In the genomic region with DNA sequence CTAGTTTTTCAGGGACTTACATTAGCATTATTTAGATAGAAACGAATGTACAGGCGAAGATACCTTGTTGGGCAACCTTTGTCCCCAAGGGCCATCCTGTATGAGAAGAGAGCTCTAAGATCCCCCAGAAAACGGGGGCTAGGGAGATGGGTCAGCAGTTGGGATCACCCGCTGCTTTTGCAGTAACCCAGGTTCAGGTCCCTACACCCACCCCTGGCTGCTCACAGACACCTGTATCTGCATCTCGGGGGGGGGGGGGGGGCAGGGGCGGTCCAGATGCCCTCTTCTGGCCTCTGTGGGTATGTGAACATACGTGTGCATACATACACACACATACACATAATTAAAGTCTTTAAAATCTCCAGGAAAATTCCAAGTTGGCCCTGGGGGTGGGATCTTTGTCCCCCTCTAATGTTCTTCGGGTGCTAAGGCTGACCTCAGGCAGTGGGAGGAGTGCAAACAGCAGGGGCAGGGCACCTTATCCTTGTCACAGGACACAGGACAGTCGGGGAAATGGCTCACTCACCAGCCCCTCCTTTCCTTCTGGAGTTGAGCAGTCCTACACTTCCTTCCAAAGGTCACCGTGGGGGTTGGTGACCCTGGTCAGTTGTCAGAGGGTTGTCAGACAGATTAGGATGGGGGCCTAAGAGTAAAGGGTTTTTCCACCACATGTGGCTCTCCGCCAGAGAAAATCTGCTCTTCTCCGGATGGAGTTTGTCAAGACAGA, we compare ENCODE assay signal across 8 mouse cellular contexts. TPM values are rescaled to one million over a fixed set of nuclear protein-coding genes. Genes with fewer than 3 reads are reported as not detected.
DNase-seq lines count a peak whose midpoint lies in the region; ATAC-seq lines count a peak whose summit lies in the region.

No protein-coding gene starts in this region.

- peak; percentile 40 for ATAC-seq in CD4-positive, CD25-positive, alpha-beta regulatory T cell, adult 4 months
- 0 out of 2 replicates have a peak, but pooled peaks have one; percentile 24 for ATAC-seq in forebrain, embryonic 13.5 days
- no peak for ATAC-seq in hindbrain, embryonic 14.5 days (ENCODE audit: low FRiP score)
- ATAC-seq in midbrain, embryonic 15.5 days (replicated peaks) = no peak

- 24% methylated on average over 12 of the region's 12 CpGs for WGBS in forebrain, embryonic 13.5 days
- WGBS in hindbrain, embryonic 14.5 days = 16% methylated on average over 12 of the region's 12 CpGs
- 17% methylated on average over 12 of the region's 12 CpGs for whole genome bisulfite sequencing in midbrain, embryonic 15.5 days

- H3K4me2 ChIP-seq in forebrain, embryonic 13.5 days = peak overlapping the region; percentile 60
- peak overlapping the region; percentile 51 for H3K4me2 ChIP-seq in hindbrain, embryonic 14.5 days (replicated peaks)
- peak overlapping the region; percentile 52 for H3K4me2 ChIP-seq in midbrain, embryonic 15.5 days

- no peak overlapping the region for H3K27ac ChIP-seq in forebrain, embryonic 13.5 days
- H3K27ac ChIP-seq in hindbrain, embryonic 14.5 days = no peak overlapping the region
- no peak overlapping the region for H3K27ac ChIP-seq in midbrain, embryonic 15.5 days

- peak overlapping the region; percentile 38; the same call in 1 of the 2 replicates for H3K4me3 ChIP-seq in forebrain, embryonic 13.5 days
- H3K4me3 ChIP-seq in hindbrain, embryonic 14.5 days (replicated peaks; ENCODE audit: low read length) = 0 out of 2 replicates have a peak overlapping the region, but pooled peaks have one; percentile 30
- H3K4me3 ChIP-seq in midbrain, embryonic 15.5 days = no peak overlapping the region

- peaks cover 14% of the 10 kb centered on the region for H3K4me1 ChIP-seq in forebrain, embryonic 13.5 days
- H3K4me1 ChIP-seq in hindbrain, embryonic 14.5 days (replicated peaks; ENCODE audit: control insufficient read depth, insufficient read depth, low read length) = 0 out of 2 replicates have a peak, but pooled peaks cover 5% of the 10 kb centered on the region
- peaks cover 10% of the 10 kb centered on the region for H3K4me1 ChIP-seq in midbrain, embryonic 15.5 days

- no peaks in the 10 kb centered on the region for H3K36me3 ChIP-seq in forebrain, embryonic 13.5 days (ENCODE audit: poor library complexity, severe bottlenecking)
- no peaks in the 10 kb centered on the region for H3K36me3 ChIP-seq in hindbrain, embryonic 14.5 days (replicated peaks; ENCODE audit: control insufficient read depth, insufficient read depth)
- no peaks in the 10 kb centered on the region for H3K36me3 ChIP-seq in midbrain, embryonic 15.5 days (replicated peaks)

- H3K9ac ChIP-seq in forebrain, embryonic 13.5 days = no peak overlapping the region
- no peak overlapping the region for H3K9ac ChIP-seq in hindbrain, embryonic 14.5 days
- no peak overlapping the region for H3K9ac ChIP-seq in midbrain, embryonic 15.5 days

- peaks cover 14% of the 10 kb centered on the region; the same call in 1 of the 2 replicates for H3K27me3 ChIP-seq in forebrain, embryonic 13.5 days
- peaks cover 18% of the 10 kb centered on the region for H3K27me3 ChIP-seq in hindbrain, embryonic 14.5 days (ENCODE audit: control insufficient read depth, insufficient read depth, low read length)
- H3K27me3 ChIP-seq in midbrain, embryonic 15.5 days (replicated peaks) = peaks cover 15% of the 10 kb centered on the region

- no peaks in the 10 kb centered on the region for H3K9me3 ChIP-seq in forebrain, embryonic 13.5 days (replicated peaks)
- no peaks in the 10 kb centered on the region for H3K9me3 ChIP-seq in hindbrain, embryonic 14.5 days (ENCODE audit: control insufficient read depth, low read length)
- H3K9me3 ChIP-seq in midbrain, embryonic 15.5 days = no peaks in the 10 kb centered on the region

- peak; percentile 84 for DNase-seq in adrenal gland, postnatal 14 days
- no peak for DNase-seq in hindbrain, embryonic 14.5 days (ENCODE audit: low spot score)
- peak; percentile 84 for DNase-seq in liver
- DNase-seq in right cerebral cortex, postnatal 36 days (ENCODE audit: low spot score in 2 of 2) = no peak
- no peak for DNase-seq in cerebellum, adult 9-10 months

RNA-seq across cellular contexts. Expression of gene Vamp8, which starts 0.5 kb away (rescaled TPM):
- 100 to 1,000 TPM; 326 to 346 TPM for polyA plus RNA-seq in CD4-positive, CD25-positive, alpha-beta regulatory T cell, adult 4 months (2017; shearing (Covaris generic))
- 104 and 113 TPM in 2 replicates for total RNA-seq in adrenal gland, postnatal 14 days (2021)
- polyA plus RNA-seq in forebrain, embryonic 13.5 days (2015; fragmentation: Nextera tagmentation; extraction: Ambion mirVana) = 16.8 and 21.3 TPM in 2 replicates
- 21.9 and 28.8 TPM in 2 replicates for polyA plus RNA-seq in hindbrain, embryonic 14.5 days (2014; fragmentation: Nextera tagmentation; extraction: Ambion mirVana)
- 22.2 and 28.1 TPM in 2 replicates for polyA plus RNA-seq in midbrain, embryonic 15.5 days (2015; fragmentation: Nextera tagmentation; extraction: Ambion mirVana)

RNA-seq across cellular contexts. Expression of gene Vamp5, which starts 10.7 kb away (rescaled TPM):
- polyA plus RNA-seq in CD4-positive, CD25-positive, alpha-beta regulatory T cell, adult 4 months (2017; shearing (Covaris generic)) = 10 to 100 TPM; 66.7 to 70.3 TPM
- 33.9 and 40.5 TPM in 2 replicates for total RNA-seq in adrenal gland, postnatal 14 days (2021)
- polyA plus RNA-seq in forebrain, embryonic 13.5 days (2015; fragmentation: Nextera tagmentation; extraction: Ambion mirVana) = 7.0 and 10.1 TPM in 2 replicates
- polyA plus RNA-seq in hindbrain, embryonic 14.5 days (2014; fragmentation: Nextera tagmentation; extraction: Ambion mirVana) = 21.8 and 23.6 TPM in 2 replicates
- polyA plus RNA-seq in midbrain, embryonic 15.5 days (2015; fragmentation: Nextera tagmentation; extraction: Ambion mirVana) = 20.2 and 24.2 TPM in 2 replicates

RNA-seq across cellular contexts. Expression of gene Ggcx, which starts 23.1 kb away (rescaled TPM):
- polyA plus RNA-seq in CD4-positive, CD25-positive, alpha-beta regulatory T cell, adult 4 months (2017; shearing (Covaris generic)) = 10 to 100 TPM in 1 of 2 experiments, 1 to 10 TPM in 1; 5.6 to 11.6 TPM
- 38.0 and 50.4 TPM in 2 replicates for total RNA-seq in adrenal gland, postnatal 14 days (2021)
- 12.7 and 13.8 TPM in 2 replicates for polyA plus RNA-seq in forebrain, embryonic 13.5 days (2015; fragmentation: Nextera tagmentation; extraction: Ambion mirVana)
- 7.4 and 10.9 TPM in 2 replicates for polyA plus RNA-seq in hindbrain, embryonic 14.5 days (2014; fragmentation: Nextera tagmentation; extraction: Ambion mirVana)
- 16.9 and 19.0 TPM in 2 replicates for polyA plus RNA-seq in midbrain, embryonic 15.5 days (2015; fragmentation: Nextera tagmentation; extraction: Ambion mirVana)

RNA-seq across cellular contexts. Expression of gene Rnf181, which starts 24.2 kb away (rescaled TPM):
- 100 to 1,000 TPM; 141 to 148 TPM for polyA plus RNA-seq in CD4-positive, CD25-positive, alpha-beta regulatory T cell, adult 4 months (2017; shearing (Covaris generic))
- total RNA-seq in adrenal gland, postnatal 14 days (2021) = 204 and 217 TPM in 2 replicates
- 122 and 125 TPM in 2 replicates for polyA plus RNA-seq in forebrain, embryonic 13.5 days (2015; fragmentation: Nextera tagmentation; extraction: Ambion mirVana)
- 127 and 136 TPM in 2 replicates for polyA plus RNA-seq in hindbrain, embryonic 14.5 days (2014; fragmentation: Nextera tagmentation; extraction: Ambion mirVana)
- polyA plus RNA-seq in midbrain, embryonic 15.5 days (2015; fragmentation: Nextera tagmentation; extraction: Ambion mirVana) = 137 and 141 TPM in 2 replicates

RNA-seq across cellular contexts. Expression of gene Tmem150a, which starts 35.7 kb away (rescaled TPM):
- 1 to 10 TPM in 1 of 2 experiments, under 1 TPM in 1; 0.57 to 1.6 TPM for polyA plus RNA-seq in CD4-positive, CD25-positive, alpha-beta regulatory T cell, adult 4 months (2017; shearing (Covaris generic))
- total RNA-seq in adrenal gland, postnatal 14 days (2021) = 20.2 and 36.5 TPM in 2 replicates
- polyA plus RNA-seq in forebrain, embryonic 13.5 days (2015; fragmentation: Nextera tagmentation; extraction: Ambion mirVana) = 6.9 and 7.3 TPM in 2 replicates
- 24.5 and 26.8 TPM in 2 replicates for polyA plus RNA-seq in hindbrain, embryonic 14.5 days (2014; fragmentation: Nextera tagmentation; extraction: Ambion mirVana)
- 18.5 and 19.9 TPM in 2 replicates for polyA plus RNA-seq in midbrain, embryonic 15.5 days (2015; fragmentation: Nextera tagmentation; extraction: Ambion mirVana)

Comparison
In these comparisons a context has a peak if more than half of its experiments do, and no peak if none do; other contexts are left out.
1. ATAC-seq: peak in CD4-positive, CD25-positive, alpha-beta regulatory T cell, adult 4 months (single experiment) and forebrain, embryonic 13.5 days (single experiment); none in hindbrain, embryonic 14.5 days (single experiment) and midbrain, embryonic 15.5 days (single experiment).
2. DNase-seq: peak in adrenal gland, postnatal 14 days (single experiment) and liver (single experiment); none in hindbrain, embryonic 14.5 days (single experiment), right cerebral cortex, postnatal 36 days (0 of 2) and cerebellum, adult 9-10 months (single experiment).
3. RNA of gene Vamp8, which starts 0.5 kb away (polyA plus RNA-seq): 326 to 346 TPM in CD4-positive, CD25-positive, alpha-beta regulatory T cell, adult 4 months; 21.9 to 28.8 TPM in hindbrain, embryonic 14.5 days, 22.2 to 28.1 TPM in midbrain, embryonic 15.5 days and 16.8 to 21.3 TPM in forebrain, embryonic 13.5 days; every median in the first group is over 10 times any median in the second.
4. Peak in every context shown above with its lines, with median percentiles within 50 percentile points of each other: H3K4me2 ChIP-seq.